Mouse (Mus musculus) lung, adult 2 months (tissue): Measurements from ENCODE around the gene Rnf43.

Source experiments
- CTCF ChIP-seq: fragments of 200-500 bp; IDR thresholded peaks from 2 replicates; pipeline ENCODE4 v1.5.1; 2011; ENCODE audit warnings: mild to moderate bottlenecking, low read length, control low read depth; ENCODE audit not compliant: insufficient read depth
- POLR2A ChIP-seq: fragments of 200-500 bp; IDR thresholded peaks from 2 replicates; pipeline ENCODE4 v1.6.1; 2011; ENCODE audit warnings: low read depth, mild to moderate bottlenecking, control low read depth, low read length, borderline replicate concordance; ENCODE audit errors: extremely low read depth

- TF ChIP-seq POLR2A (no peak), CTCF (no peak)
These were observed 98.7 kb downstream of the Rnf43 start for GRCm38 (mm10) chr11:87761181-87761721.
